ENCODE assay signal across 25 mouse cellular contexts in the genomic region with DNA sequence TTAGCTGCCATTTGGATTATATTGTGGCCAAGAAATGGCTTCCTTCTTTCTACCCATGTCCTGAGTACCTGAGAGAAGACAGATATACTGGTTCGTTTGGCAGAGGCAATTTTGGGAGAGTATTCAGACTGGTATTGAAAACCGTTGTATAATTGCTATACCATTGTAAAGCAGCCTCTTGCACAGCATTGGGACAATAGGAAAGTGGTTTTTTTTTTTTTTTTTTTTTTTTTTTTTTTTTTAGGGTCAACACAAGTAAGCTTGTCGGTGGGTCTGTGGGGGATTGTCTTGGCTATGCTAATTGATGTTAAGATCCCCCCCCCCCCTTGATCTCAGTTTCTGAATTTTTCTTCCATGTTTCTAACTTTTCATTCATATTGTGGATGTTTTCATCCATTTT. TPM values are rescaled to one million over a fixed set of nuclear protein-coding genes. Genes with fewer than 3 reads are reported as not detected.
DNase-seq lines count a peak whose midpoint lies in the region; ATAC-seq and TF ChIP-seq lines count a peak whose summit lies in the region.
"Had no signal": no experiment of that assay in that cellular context is flagged by ENCODE, and none has a peak within 500 bp of the region (broad histone marks: within the 10 kb centered on the region; RNA-seq: fewer than 3 reads in every experiment).

No protein-coding gene starts in this region.

- peaks cover 24% of the 10 kb centered on the region for H3K4me1 ChIP-seq in heart, embryonic 13.5 days
- peaks cover 17% of the 10 kb centered on the region for H3K4me1 ChIP-seq in midbrain, embryonic 12.5 days
- H3K4me1 ChIP-seq in midbrain, postnatal 0 days (ENCODE audit: insufficient read depth, low read length): peaks cover 4% of the 10 kb centered on the region; the same call in 1 of the 2 replicates
- peaks cover 0 to 6% of the 10 kb centered on the region in 2 experiments; a peak in 3 of 4 replicates for H3K4me1 ChIP-seq in MEL (ENCODE audit: control insufficient read depth in 1 of 2, insufficient read depth in 2 of 2, low read length in 2 of 2)
- peaks cover 6 to 9% of the 10 kb centered on the region in 2 experiments for H3K4me1 ChIP-seq in liver, embryonic 14.5 days (replicated peaks; ENCODE audit: control insufficient read depth in 2 of 2, insufficient read depth in 2 of 2, low read length in 1 of 2)

- no peak for TF ChIP-seq CTCF in midbrain, postnatal 0 days (IDR thresholded peaks at IDR 0.05)
- TF ChIP-seq CTCF in MEL (IDR thresholded peaks at IDR 0.05 in 2 of 3, conservative IDR thresholded peaks at IDR 0.05 in 1 of 3; ENCODE audit: control insufficient read depth in 1 of 3, insufficient read depth in 1 of 3, low read depth in 2 of 3, low read length in 3 of 3, poor library complexity in 1 of 3, severe bottlenecking in 1 of 3): no peak
- TF ChIP-seq CTCF in liver, embryonic 14.5 days (IDR thresholded peaks at IDR 0.05; ENCODE audit: low read depth): no peak

- H3K4me3 ChIP-seq in heart, embryonic 13.5 days: no peak overlapping the region
- H3K4me3 ChIP-seq in midbrain, embryonic 12.5 days: no peak overlapping the region
- no peak overlapping the region for H3K4me3 ChIP-seq in midbrain, postnatal 0 days (ENCODE audit: low read depth, low read length)
- H3K4me3 ChIP-seq in MEL (ENCODE audit: control insufficient read depth in 1 of 2, insufficient read depth in 1 of 2, low read depth in 2 of 2, low read length in 2 of 2): no peak overlapping the region
- no peak overlapping the region for H3K4me3 ChIP-seq in liver, embryonic 14.5 days (ENCODE audit: insufficient read depth in 1 of 2, low read depth in 2 of 2, low read length in 2 of 2)
- H3K4me3 ChIP-seq: neural tube, embryonic 15.5 days had no signal

- H3K27ac ChIP-seq in heart, embryonic 13.5 days (replicated peaks): no peak overlapping the region
- H3K27ac ChIP-seq in midbrain, embryonic 12.5 days (replicated peaks): no peak overlapping the region
- H3K27ac ChIP-seq in midbrain, postnatal 0 days (ENCODE audit: low read depth, low read length): no peak overlapping the region
- H3K27ac ChIP-seq in MEL (ENCODE audit: control insufficient read depth, low read depth, low read length): no peak overlapping the region
- no peak overlapping the region for H3K27ac ChIP-seq in liver, embryonic 14.5 days
- H3K27ac ChIP-seq: heart, embryonic 15.5 days; hindbrain, embryonic 14.5 days; limb, embryonic 12.5 days; neural tube, embryonic 15.5 days had no signal

- ATAC-seq in heart, embryonic 13.5 days (ENCODE audit: extremely low read depth, insufficient number of reproducible peaks, low FRiP score, low TSS enrichment): no peak
- ATAC-seq in midbrain, embryonic 12.5 days (ENCODE audit: low FRiP score, low read depth): no peak
- no peak for ATAC-seq in midbrain, postnatal 0 days (ENCODE audit: low FRiP score)
- ATAC-seq in liver, embryonic 14.5 days (ENCODE audit: insufficient read depth): no peak
- ATAC-seq: inflammation-experienced regulatory T-cells, adult 6 months; Patski had no signal

- no peak for TF ChIP-seq POLR2A in MEL (IDR thresholded peaks at IDR 0.05; ENCODE audit: control insufficient read depth in 1 of 2, insufficient read depth in 1 of 2, low read depth in 1 of 2, low read length in 2 of 2, poor library complexity in 1 of 2)

- WGBS in heart, embryonic 13.5 days: 91% methylated on average over 3 of the region's 3 CpGs
- WGBS in midbrain, embryonic 12.5 days: 96% methylated on average over 3 of the region's 3 CpGs
- WGBS in midbrain, postnatal 0 days: 84% methylated on average over 3 of the region's 3 CpGs
- WGBS in liver, embryonic 14.5 days (ENCODE audit: insufficient replicate concordance): 72% methylated on average over 3 of the region's 3 CpGs

- DNase-seq in heart, adult 11 months: no peak
- no peak for DNase-seq in midbrain, postnatal 0 days (ENCODE audit: low spot score)
- DNase-seq in MEL (ENCODE audit: low read depth, low spot score): no peak
- no peak for DNase-seq in liver, embryonic 14.5 days (ENCODE audit: low read depth in 3 of 3, low spot score in 3 of 3)
- no peak for DNase-seq in urinary bladder, adult 18-20 months (ENCODE audit: low spot score in 2 of 2)
- DNase-seq: adrenal gland, postnatal 36 days; cerebellum, adult 9-10 months; gastrocnemius, postnatal 36 days; heart, postnatal 4 days; kidney, adult 18-20 months; kidney, postnatal 10 days; lung, adult 2 months; midbrain, embryonic 14.5 days; right cerebral cortex, adult 18-20 months; right cerebral cortex, postnatal 4 days; thymus, adult 18-20 months; thymus, postnatal 4 days had no signal

- TF ChIP-seq RAD21 in MEL (IDR thresholded peaks at IDR 0.05; ENCODE audit: low read depth, low read length): no peak

- peak overlapping the region; percentile 85; the same call in 1 of the 2 replicates for H3K4me2 ChIP-seq in heart, embryonic 13.5 days
- H3K4me2 ChIP-seq in midbrain, embryonic 12.5 days (replicated peaks): 0 out of 2 replicates have a peak overlapping the region, but pooled peaks have one; percentile 72
- no peak overlapping the region for H3K4me2 ChIP-seq in midbrain, postnatal 0 days (ENCODE audit: low read depth, low read length, poor library complexity, severe bottlenecking)
- peak overlapping the region; percentile 93 for H3K4me2 ChIP-seq in liver, embryonic 14.5 days (ENCODE audit: low read depth)

- H3K9me3 ChIP-seq in heart, embryonic 13.5 days: no peaks in the 10 kb centered on the region
- no peaks in the 10 kb centered on the region for H3K9me3 ChIP-seq in midbrain, embryonic 12.5 days
- H3K9me3 ChIP-seq in midbrain, postnatal 0 days (ENCODE audit: low read length): no peaks in the 10 kb centered on the region
- no peaks in the 10 kb centered on the region for H3K9me3 ChIP-seq in MEL (replicated peaks; ENCODE audit: insufficient read depth, low read length)
- no peaks in the 10 kb centered on the region for H3K9me3 ChIP-seq in liver, embryonic 14.5 days (ENCODE audit: control insufficient read depth, low read length)
- H3K9me3 ChIP-seq: heart, embryonic 15.5 days; limb, embryonic 12.5 days; neural tube, embryonic 15.5 days had no signal

- TF ChIP-seq EP300 in MEL (IDR thresholded peaks at IDR 0.05; ENCODE audit: low read depth in 1 of 2, low read length in 2 of 2): no peak
- TF ChIP-seq EP300 in liver, embryonic 14.5 days (IDR thresholded peaks at IDR 0.05; ENCODE audit: low read depth): no peak

- H3K79me2 ChIP-seq in MEL (ENCODE audit: control insufficient read depth, insufficient read depth, low read length, poor library complexity): peaks cover 56% of the 10 kb centered on the region

- no peaks in the 10 kb centered on the region for H3K27me3 ChIP-seq in heart, embryonic 13.5 days (replicated peaks)
- H3K27me3 ChIP-seq in midbrain, embryonic 12.5 days: no peaks in the 10 kb centered on the region
- no peaks in the 10 kb centered on the region for H3K27me3 ChIP-seq in midbrain, postnatal 0 days (ENCODE audit: insufficient read depth, low read length)
- H3K27me3 ChIP-seq in MEL (ENCODE audit: control insufficient read depth in 1 of 2, insufficient read depth in 2 of 2, low read length in 2 of 2): no peaks in the 10 kb centered on the region
- no peaks in the 10 kb centered on the region for H3K27me3 ChIP-seq in liver, embryonic 14.5 days (ENCODE audit: control insufficient read depth, insufficient read depth, low read length)
- H3K27me3 ChIP-seq: heart, embryonic 15.5 days; limb, embryonic 12.5 days; neural tube, embryonic 15.5 days; Patski had no signal

- H3K36me3 ChIP-seq in heart, embryonic 13.5 days: peaks cover 6% of the 10 kb centered on the region
- H3K36me3 ChIP-seq in midbrain, embryonic 12.5 days: no peaks in the 10 kb centered on the region
- no peaks in the 10 kb centered on the region for H3K36me3 ChIP-seq in midbrain, postnatal 0 days (ENCODE audit: insufficient read depth, low read length)
- peaks cover 9 to 18% of the 10 kb centered on the region in 2 experiments for H3K36me3 ChIP-seq in MEL (ENCODE audit: control insufficient read depth in 1 of 2, insufficient read depth in 2 of 2, low read length in 2 of 2)
- no peaks in the 10 kb centered on the region for H3K36me3 ChIP-seq in liver, embryonic 14.5 days (replicated peaks; ENCODE audit: control insufficient read depth, insufficient read depth, low read depth)
- H3K36me3 ChIP-seq: heart, embryonic 15.5 days; limb, embryonic 12.5 days; neural tube, embryonic 15.5 days had no signal

- H3K9ac ChIP-seq in heart, embryonic 13.5 days: no peak overlapping the region
- H3K9ac ChIP-seq in midbrain, embryonic 12.5 days (replicated peaks): no peak overlapping the region
- H3K9ac ChIP-seq in midbrain, postnatal 0 days (replicated peaks; ENCODE audit: low read length, poor library complexity, severe bottlenecking): no peak overlapping the region
- no peak overlapping the region for H3K9ac ChIP-seq in MEL (ENCODE audit: control insufficient read depth, low read depth, low read length, poor library complexity, severe bottlenecking)
- H3K9ac ChIP-seq in liver, embryonic 14.5 days (replicated peaks): no peak overlapping the region
- H3K9ac ChIP-seq: heart, embryonic 15.5 days; hindbrain, embryonic 14.5 days; limb, embryonic 12.5 days; neural tube, embryonic 15.5 days had no signal

TF ChIP-seq in MEL, 35 proteins besides CTCF, POLR2A, EP300 and RAD21 (continues in another document):
- TF ChIP-seq ZNF384 (IDR thresholded peaks at IDR 0.05; ENCODE audit: low read depth, low read length): 0 out of 2 replicates have a peak, but pooled peaks have one; percentile 26

RNA-seq across cellular contexts. Expression of gene Lrrc40, which starts 1.6 kb away (rescaled TPM):
- polyA plus RNA-seq in heart, embryonic 13.5 days (2015; fragmentation: Nextera tagmentation; extraction: Ambion mirVana): 43.7 and 44.8 TPM in 2 replicates
- polyA plus RNA-seq in midbrain, embryonic 12.5 days (2016; fragmentation: Nextera tagmentation; extraction: Ambion mirVana): 76.5 and 80.2 TPM in 2 replicates
- total RNA-seq in midbrain, postnatal 0 days (2014; rRNA removed): 44.3 and 49.5 TPM in 2 replicates
- 52.9 and 53.8 TPM in 2 replicates for polyA plus RNA-seq in midbrain, postnatal 0 days (2015; fragmentation: Nextera tagmentation; extraction: Ambion mirVana)
- 42.6 and 48.9 TPM in 2 replicates for total RNA-seq in MEL (2012; rRNA removed)
- polyA plus RNA-seq in MEL (2012; ENCODE audit: insufficient read depth in 1 of 2, insufficient read length in 2 of 2, low read depth in 1 of 2, low replicate concordance in 2 of 2, missing spikeins in 1 of 2): 10 to 100 TPM in 1 of 2 experiments, not detected in 1; 70.0 TPM
- 7.4 and 10.0 TPM in 2 replicates for polyA plus RNA-seq in liver, embryonic 14.5 days (2012; rRNA removed)
- polyA plus RNA-seq in liver, embryonic 14.5 days (2014; fragmentation: Nextera tagmentation; extraction: Ambion mirVana): 22.5 and 27.2 TPM in 2 replicates

RNA-seq across cellular contexts. Expression of gene Srsf11, which starts 1.7 kb away (rescaled TPM):
- 161 and 164 TPM in 2 replicates for polyA plus RNA-seq in heart, embryonic 13.5 days (2015; fragmentation: Nextera tagmentation; extraction: Ambion mirVana)
- 361 and 369 TPM in 2 replicates for polyA plus RNA-seq in midbrain, embryonic 12.5 days (2016; fragmentation: Nextera tagmentation; extraction: Ambion mirVana)
- 187 and 231 TPM in 2 replicates for total RNA-seq in midbrain, postnatal 0 days (2014; rRNA removed)
- 152 and 188 TPM in 2 replicates for polyA plus RNA-seq in midbrain, postnatal 0 days (2015; fragmentation: Nextera tagmentation; extraction: Ambion mirVana)
- 112 and 114 TPM in 2 replicates for total RNA-seq in MEL (2012; rRNA removed)
- polyA plus RNA-seq in MEL (2012; ENCODE audit: insufficient read depth in 1 of 2, insufficient read length in 2 of 2, low read depth in 1 of 2, low replicate concordance in 2 of 2, missing spikeins in 1 of 2): 100 to 1,000 TPM; 215 to 486 TPM
- polyA plus RNA-seq in liver, embryonic 14.5 days (2012; rRNA removed): 105 and 116 TPM in 2 replicates
- 91.0 and 101 TPM in 2 replicates for polyA plus RNA-seq in liver, embryonic 14.5 days (2014; fragmentation: Nextera tagmentation; extraction: Ambion mirVana)
